In the genomic region with DNA sequence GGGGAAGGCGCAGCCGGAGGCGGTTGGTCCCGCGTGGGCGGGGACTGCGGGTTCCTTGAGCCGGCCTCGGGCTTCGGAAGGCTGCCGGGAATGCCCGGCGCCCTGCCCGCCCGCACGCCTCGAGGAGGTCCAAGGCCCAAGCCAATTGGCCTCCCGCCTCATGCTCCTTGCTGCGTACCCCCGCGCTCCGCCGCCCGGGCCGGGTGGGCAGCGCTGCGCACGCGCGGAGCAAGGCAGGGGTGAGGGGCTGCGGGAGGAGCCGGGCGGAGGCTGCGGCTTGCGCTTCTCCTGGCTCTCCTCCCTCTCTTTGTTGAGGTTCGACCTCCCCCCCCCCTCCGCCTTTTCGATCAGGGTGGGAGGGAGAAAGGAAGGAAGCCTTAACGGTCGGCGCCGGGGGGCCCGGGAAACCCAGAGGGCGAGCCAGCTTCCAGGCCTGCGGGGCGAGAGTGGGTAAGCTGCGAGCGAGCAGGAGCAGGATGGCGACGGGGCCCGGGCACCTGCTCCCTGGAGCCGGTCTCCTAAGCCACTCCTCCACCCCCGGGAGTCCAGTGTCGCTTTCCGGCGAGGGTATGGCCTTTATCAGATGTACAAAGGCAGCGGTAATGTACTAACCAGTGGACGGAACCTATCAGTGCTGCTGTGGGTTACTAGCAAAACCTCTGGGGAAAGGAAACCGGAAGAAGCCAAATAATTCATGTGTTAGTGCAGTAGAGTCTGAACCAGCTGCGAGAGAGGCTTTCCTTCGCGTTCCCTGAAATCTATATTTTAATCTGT, we compare ENCODE assay signal across 8 mouse cellular contexts. TPM values are rescaled to one million over a fixed set of nuclear protein-coding genes. Genes with fewer than 3 reads are reported as not detected.
A peak's percentile ranks its signal among the peaks of the same experiment; 100 is the strongest.
DNase-seq lines count a peak whose midpoint lies in the region; ATAC-seq and TF ChIP-seq lines count a peak whose summit lies in the region.

No protein-coding gene starts in this region.

- no peaks in the 10 kb centered on the region for H3K9me3 ChIP-seq in forebrain, embryonic 13.5 days (replicated peaks)

- H3K4me1 ChIP-seq in bone marrow macrophage, adult 2 months (ENCODE audit: control insufficient read depth, insufficient read depth, low read length): peaks cover 20% of the 10 kb centered on the region
- H3K4me1 ChIP-seq in forebrain, embryonic 13.5 days: peaks cover 49% of the 10 kb centered on the region

- H3K9ac ChIP-seq in forebrain, embryonic 13.5 days: peak overlapping the region; percentile 98

- ATAC-seq in forebrain, embryonic 13.5 days: peak; percentile 93

- TF ChIP-seq CTCF in bone marrow macrophage, adult 2 months (IDR thresholded peaks at IDR 0.05; ENCODE audit: low read depth, low read length): no peak

- H3K36me3 ChIP-seq in forebrain, embryonic 13.5 days (ENCODE audit: poor library complexity, severe bottlenecking): peaks cover 35% of the 10 kb centered on the region

- 1% methylated on average over 41 of the region's 62 CpGs for whole genome bisulfite sequencing in forebrain, embryonic 13.5 days

- peak; percentile 53 to 63 for DNase-seq in CD8-positive naive resting alpha-beta T cell, adult 2 months (ENCODE audit: low read depth in 2 of 2, low spot score in 2 of 2)
- peak; percentile 83 for DNase-seq in heart, postnatal 4 days
- DNase-seq in layer of hippocampus, postnatal 10 days (ENCODE audit: low spot score in 2 of 2): peak; percentile 83 to 91
- peak; percentile 72 for DNase-seq in lung, postnatal 25 days (ENCODE audit: low spot score)
- peak; percentile 81 for DNase-seq in ovary, postnatal 36 days (ENCODE audit: low spot score)
- peak; percentile 83 to 88 for DNase-seq in thymus, postnatal 36 days

- H3K4me2 ChIP-seq in forebrain, embryonic 13.5 days: peak overlapping the region; percentile 79

- H3K27me3 ChIP-seq in forebrain, embryonic 13.5 days: no peaks in the 10 kb centered on the region

- TF ChIP-seq POLR2A in bone marrow macrophage, adult 2 months (IDR thresholded peaks at IDR 0.05; ENCODE audit: borderline replicate concordance, low read depth, low read length): no peak

- H3K4me3 ChIP-seq in bone marrow macrophage, adult 2 months (ENCODE audit: insufficient read depth, low read length): peak overlapping the region; percentile 93
- H3K4me3 ChIP-seq in forebrain, embryonic 13.5 days: peak overlapping the region; percentile 87

- peak overlapping the region; percentile 90 for H3K27ac ChIP-seq in bone marrow macrophage, adult 2 months (ENCODE audit: insufficient read depth, low read depth, low read length)
- H3K27ac ChIP-seq in forebrain, embryonic 13.5 days: peak overlapping the region; percentile 100

RNA-seq across cellular contexts. Expression of a gene that starts 0.9 kb away (rescaled TPM):
- polyA plus RNA-seq in bone marrow macrophage, adult 2 months (2012; ENCODE audit: insufficient read depth, insufficient read length, missing spikeins): 100 and 113 TPM in 2 replicates
- 726 and 745 TPM in 2 replicates for polyA plus RNA-seq in forebrain, embryonic 13.5 days (2015; fragmentation: Nextera tagmentation; extraction: Ambion mirVana)
- total RNA-seq in heart, postnatal 4 days (2021): 100 to 1,000 TPM; 107 to 108 TPM
- total RNA-seq in layer of hippocampus, postnatal 10 days (2021): 100 to 1,000 TPM; 374 to 409 TPM

RNA-seq across cellular contexts. Expression of a gene that starts 19.9 kb away (rescaled TPM):
- polyA plus RNA-seq in bone marrow macrophage, adult 2 months (2012; ENCODE audit: insufficient read depth, insufficient read length, missing spikeins): 12.0 and 12.1 TPM in 2 replicates
- polyA plus RNA-seq in forebrain, embryonic 13.5 days (2015; fragmentation: Nextera tagmentation; extraction: Ambion mirVana): 54.0 and 58.6 TPM in 2 replicates
- 10 to 100 TPM; 18.8 to 21.0 TPM for total RNA-seq in heart, postnatal 4 days (2021)
- total RNA-seq in layer of hippocampus, postnatal 10 days (2021): 10 to 100 TPM; 31.2 to 31.7 TPM

RNA-seq across cellular contexts. Expression of a gene that starts 34.8 kb away (rescaled TPM):
- 46.7 and 50.5 TPM in 2 replicates for polyA plus RNA-seq in bone marrow macrophage, adult 2 months (2012; ENCODE audit: insufficient read depth, insufficient read length, missing spikeins)
- 165 and 180 TPM in 2 replicates for polyA plus RNA-seq in forebrain, embryonic 13.5 days (2015; fragmentation: Nextera tagmentation; extraction: Ambion mirVana)
- total RNA-seq in heart, postnatal 4 days (2021): 10 to 100 TPM; 46.6 to 49.3 TPM
- total RNA-seq in layer of hippocampus, postnatal 10 days (2021): 10 to 100 TPM; 42.8 to 47.7 TPM

Comparison
In these comparisons a context has a peak if more than half of its experiments do, and no peak if none do; other contexts are left out.
1. Peak in every context shown above with its lines: DNase-seq, ATAC-seq, H3K4me3 ChIP-seq and H3K27ac ChIP-seq.